In the genomic region with DNA sequence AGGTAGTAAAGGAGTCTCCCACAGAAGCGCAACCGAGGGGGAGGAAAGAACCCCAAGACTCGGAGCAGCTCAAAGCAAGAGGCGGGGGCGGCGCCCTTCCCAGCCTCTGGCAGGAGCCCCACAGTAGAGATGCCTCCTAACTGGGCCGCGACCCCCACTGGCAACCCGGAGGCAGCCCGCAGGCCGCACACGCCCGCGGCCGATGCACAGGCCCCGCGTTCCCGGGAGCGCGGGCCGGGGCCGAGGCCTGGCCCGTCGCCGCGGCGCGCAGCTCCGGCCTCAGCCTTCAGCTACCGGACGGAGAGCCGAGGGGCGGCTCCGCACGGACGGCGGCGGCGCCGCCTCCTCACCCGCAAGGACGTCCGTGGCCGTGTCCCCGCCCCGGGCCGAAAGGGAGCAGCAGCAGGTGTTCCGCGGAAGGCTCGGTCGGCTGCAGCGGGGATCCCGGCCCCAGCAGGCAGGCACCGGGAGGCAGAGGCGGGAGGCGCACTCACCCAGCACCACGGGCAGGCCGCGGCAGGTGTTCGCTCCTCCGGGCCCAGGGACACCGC, we compare ENCODE assay signal across 8 mouse cellular contexts. TPM values are rescaled to one million over a fixed set of nuclear protein-coding genes. Genes with fewer than 3 reads are reported as not detected.
DNase-seq lines count a peak whose midpoint lies in the region; ATAC-seq and TF ChIP-seq lines count a peak whose summit lies in the region.

No protein-coding gene starts in this region.

- no peak for TF ChIP-seq CTCF in thymus, adult 2 months (IDR thresholded peaks at IDR 0.05; ENCODE audit: borderline replicate concordance, control insufficient read depth, extremely low read depth, insufficient read depth, low read length, poor library complexity)

- DNase-seq in adrenal gland, adult 8-10 months = peak; percentile 66
- no peak for DNase-seq in adrenal gland, postnatal 10 days
- DNase-seq in thymus, adult 18-20 months = peak; percentile 37 to 68
- no peak for DNase-seq in thymus, postnatal 0 days (ENCODE audit: low spot score)
- DNase-seq in left cerebral cortex, adult 8-10 months (ENCODE audit: low spot score in 2 of 2) = peak; percentile 26 to 27
- DNase-seq in thymus, adult 2 months = peak; percentile 53

- no peaks in the 10 kb centered on the region for H3K36me3 ChIP-seq in heart, embryonic 12.5 days
- H3K36me3 ChIP-seq in megakaryocyte, embryonic 14.5 days (replicated peaks; ENCODE audit: low read length) = no peaks in the 10 kb centered on the region
- no peaks in the 10 kb centered on the region for H3K36me3 ChIP-seq in thymus, adult 2 months (ENCODE audit: control insufficient read depth, insufficient read depth, low read length)

- H3K9me3 ChIP-seq in heart, embryonic 12.5 days (replicated peaks) = no peaks in the 10 kb centered on the region
- H3K9me3 ChIP-seq in megakaryocyte, embryonic 14.5 days = no peaks in the 10 kb centered on the region

- ATAC-seq in heart, embryonic 12.5 days (ENCODE audit: insufficient number of reproducible peaks, low FRiP score) = peak; percentile 60

- no peak for TF ChIP-seq POLR2A in thymus, adult 2 months (IDR thresholded peaks at IDR 0.05; ENCODE audit: control insufficient read depth, extremely low read depth, insufficient read depth, low read length, poor library complexity)

- under 1% methylated on average over 55 of the region's 62 CpGs for WGBS in heart, embryonic 12.5 days
- WGBS in thymus, adult 2 months = under 1% methylated on average over 61 of the region's 62 CpGs

- H3K4me3 ChIP-seq in heart, embryonic 12.5 days = peak overlapping the region; percentile 98
- H3K4me3 ChIP-seq in megakaryocyte, embryonic 14.5 days (replicated peaks) = peak overlapping the region; percentile 99
- peak overlapping the region; percentile 64 for H3K4me3 ChIP-seq in thymus, adult 2 months (ENCODE audit: control insufficient read depth, insufficient read depth, low read length)

- H3K9ac ChIP-seq in heart, embryonic 12.5 days = peak overlapping the region; percentile 97

- H3K4me1 ChIP-seq in heart, embryonic 12.5 days (replicated peaks) = peaks cover 69% of the 10 kb centered on the region
- H3K4me1 ChIP-seq in megakaryocyte, embryonic 14.5 days = peaks cover 44% of the 10 kb centered on the region
- peaks cover 10% of the 10 kb centered on the region for H3K4me1 ChIP-seq in thymus, adult 2 months (replicated peaks; ENCODE audit: control insufficient read depth, insufficient read depth, low read length)

- peak overlapping the region; percentile 99 for H3K27ac ChIP-seq in heart, embryonic 12.5 days (ENCODE audit: poor library complexity, severe bottlenecking)
- no peak overlapping the region for H3K27ac ChIP-seq in thymus, adult 2 months (ENCODE audit: control insufficient read depth, insufficient read depth, low read length)

- peak overlapping the region; percentile 80 for H3K4me2 ChIP-seq in heart, embryonic 12.5 days

- H3K27me3 ChIP-seq in heart, embryonic 12.5 days (replicated peaks) = no peaks in the 10 kb centered on the region
- peaks cover 4% of the 10 kb centered on the region for H3K27me3 ChIP-seq in megakaryocyte, embryonic 14.5 days (replicated peaks)
- H3K27me3 ChIP-seq in thymus, adult 2 months (ENCODE audit: control insufficient read depth, insufficient read depth, low read length) = no peaks in the 10 kb centered on the region

RNA-seq across cellular contexts. Expression of a gene that starts 0.6 kb away (rescaled TPM):
- total RNA-seq in adrenal gland, adult 8-10 months (2022) = 100 to 1,000 TPM; 134 to 165 (median 148) TPM
- total RNA-seq in adrenal gland, postnatal 10 days (2021) = 100 to 1,000 TPM; 168 to 192 TPM
- polyA plus RNA-seq in thymus, postnatal 0 days (2015; fragmentation: Nextera tagmentation; extraction: Ambion mirVana) = 14.0 and 15.6 TPM in 2 replicates
- 188 and 200 TPM in 2 replicates for polyA plus RNA-seq in heart, embryonic 12.5 days (2016; fragmentation: Nextera tagmentation; extraction: Ambion mirVana)
- total RNA-seq in left cerebral cortex, adult 8-10 months (2022) = 10 to 100 TPM; 73.1 to 79.5 (median 76.8) TPM
- polyA plus RNA-seq in megakaryocyte, embryonic 14.5 days (2012; ENCODE audit: insufficient read depth, low replicate concordance) = 10.0 and 15.2 TPM in 2 replicates
- polyA plus RNA-seq in thymus, adult 2 months (2012; rRNA removed) = 25.4 and 27.0 TPM in 2 replicates

RNA-seq across cellular contexts. Expression of a gene that starts 27.0 kb away (rescaled TPM):
- 10 to 100 TPM; 29.5 to 49.1 (median 41.4) TPM for total RNA-seq in adrenal gland, adult 8-10 months (2022)
- 10 to 100 TPM; 20.2 to 28.6 TPM for total RNA-seq in adrenal gland, postnatal 10 days (2021)
- polyA plus RNA-seq in thymus, postnatal 0 days (2015; fragmentation: Nextera tagmentation; extraction: Ambion mirVana) = 8.2 and 12.4 TPM in 2 replicates
- 22.5 and 22.6 TPM in 2 replicates for polyA plus RNA-seq in heart, embryonic 12.5 days (2016; fragmentation: Nextera tagmentation; extraction: Ambion mirVana)
- 100 to 1,000 TPM; 133 to 145 (median 139) TPM for total RNA-seq in left cerebral cortex, adult 8-10 months (2022)
- not detected in 2 replicates for polyA plus RNA-seq in megakaryocyte, embryonic 14.5 days (2012; ENCODE audit: insufficient read depth, low replicate concordance)
- 9.0 and 9.2 TPM in 2 replicates for polyA plus RNA-seq in thymus, adult 2 months (2012; rRNA removed)

RNA-seq across cellular contexts. Expression of a gene that starts 33.4 kb away (rescaled TPM):
- total RNA-seq in adrenal gland, adult 8-10 months (2022) = 10 to 100 TPM in 2 of 4 experiments, 1 to 10 TPM in 2; 3.8 to 10.9 (median 7.1) TPM
- 10 to 100 TPM in 1 of 2 experiments, 1 to 10 TPM in 1; 9.3 to 14.7 TPM for total RNA-seq in adrenal gland, postnatal 10 days (2021)
- polyA plus RNA-seq in thymus, postnatal 0 days (2015; fragmentation: Nextera tagmentation; extraction: Ambion mirVana) = 1.1 and 1.8 TPM in 2 replicates
- polyA plus RNA-seq in heart, embryonic 12.5 days (2016; fragmentation: Nextera tagmentation; extraction: Ambion mirVana) = 11.7 and 13.3 TPM in 2 replicates
- 10 to 100 TPM; 26.3 to 32.2 (median 28.2) TPM for total RNA-seq in left cerebral cortex, adult 8-10 months (2022)
- polyA plus RNA-seq in megakaryocyte, embryonic 14.5 days (2012; ENCODE audit: insufficient read depth, low replicate concordance) = 1.9 TPM in 1 of 2 replicates, not detected in the other
- 3.2 and 4.4 TPM in 2 replicates for polyA plus RNA-seq in thymus, adult 2 months (2012; rRNA removed)

RNA-seq across cellular contexts. Expression of a gene that starts 42.7 kb away (rescaled TPM):
- 100 to 1,000 TPM; 307 to 342 (median 321) TPM for total RNA-seq in adrenal gland, adult 8-10 months (2022)
- 100 to 1,000 TPM; 352 to 357 TPM for total RNA-seq in adrenal gland, postnatal 10 days (2021)
- polyA plus RNA-seq in thymus, postnatal 0 days (2015; fragmentation: Nextera tagmentation; extraction: Ambion mirVana) = 517 and 543 TPM in 2 replicates
- 348 and 367 TPM in 2 replicates for polyA plus RNA-seq in heart, embryonic 12.5 days (2016; fragmentation: Nextera tagmentation; extraction: Ambion mirVana)
- 100 to 1,000 TPM; 164 to 176 (median 168) TPM for total RNA-seq in left cerebral cortex, adult 8-10 months (2022)
- polyA plus RNA-seq in megakaryocyte, embryonic 14.5 days (2012; ENCODE audit: insufficient read depth, low replicate concordance) = 83.3 and 92.2 TPM in 2 replicates
- polyA plus RNA-seq in thymus, adult 2 months (2012; rRNA removed) = 148 and 178 TPM in 2 replicates

RNA-seq across cellular contexts. Expression of a gene that starts 42.8 kb away (rescaled TPM):
- 10 to 100 TPM; 56.0 to 68.0 (median 62.2) TPM for total RNA-seq in adrenal gland, adult 8-10 months (2022)
- 10 to 100 TPM; 28.9 to 36.6 TPM for total RNA-seq in adrenal gland, postnatal 10 days (2021)
- polyA plus RNA-seq in thymus, postnatal 0 days (2015; fragmentation: Nextera tagmentation; extraction: Ambion mirVana) = 41.6 and 45.7 TPM in 2 replicates
- polyA plus RNA-seq in heart, embryonic 12.5 days (2016; fragmentation: Nextera tagmentation; extraction: Ambion mirVana) = 31.2 and 35.3 TPM in 2 replicates
- 10 to 100 TPM; 37.0 to 40.4 (median 39.4) TPM for total RNA-seq in left cerebral cortex, adult 8-10 months (2022)
- polyA plus RNA-seq in megakaryocyte, embryonic 14.5 days (2012; ENCODE audit: insufficient read depth, low replicate concordance) = 5.1 and 6.8 TPM in 2 replicates
- polyA plus RNA-seq in thymus, adult 2 months (2012; rRNA removed) = 31.1 and 43.4 TPM in 2 replicates

Comparison
In these comparisons a context has a peak if more than half of its experiments do, and no peak if none do; other contexts are left out.
1. DNase-seq: peak in adrenal gland, adult 8-10 months (single experiment), thymus, adult 18-20 months (2 of 2), left cerebral cortex, adult 8-10 months (2 of 2) and thymus, adult 2 months (single experiment); none in adrenal gland, postnatal 10 days (single experiment) and thymus, postnatal 0 days (single experiment).
2. Peak in every context shown above with its lines, with median percentiles within 50 percentile points of each other: H3K4me3 ChIP-seq.